Mouse (Mus musculus): ENCODE measurements at regions not wholly inside any gene's neighbourhood (a gene's known extent, or its start where the extent isn't known, plus 50 kb on each side); places are given as distances from the start of the nearest gene placed in this dataset.

DNA sequence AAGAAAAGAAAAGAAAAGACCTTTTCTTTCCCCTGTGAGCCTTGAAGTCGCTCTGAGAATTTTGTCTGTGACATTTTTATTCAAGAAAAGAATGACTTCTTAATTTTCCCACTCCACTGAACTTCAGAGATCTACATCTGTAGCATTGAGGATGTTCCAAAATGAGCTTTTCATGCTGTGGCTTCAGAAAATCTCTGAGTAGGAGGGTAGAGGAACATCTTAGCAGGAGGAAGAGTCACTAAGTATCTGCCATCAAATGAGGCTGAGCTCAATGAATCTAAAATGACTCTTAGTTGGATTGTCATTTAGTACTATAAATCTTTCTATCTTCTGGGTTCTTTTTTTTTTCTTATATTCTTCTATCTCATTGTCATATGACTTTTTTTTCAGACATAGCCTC is 1817.8 kb upstream of the Sel1l start:
- no peak for ATAC-seq

More for the DNA sequence above, 1817.8 kb upstream of the Sel1l start:
- H3K36me3 ChIP-seq (ENCODE audit: control insufficient read depth, insufficient read depth), result no peaks in the 10 kb centered on the region
- H3K27me3 ChIP-seq (replicated peaks; ENCODE audit: control insufficient read depth, insufficient read depth, low read length), result no peaks in the 10 kb centered on the region
- H3K27ac ChIP-seq (ENCODE audit: low read length), result no peak overlapping the region
- no peaks in the 10 kb centered on the region for H3K4me1 ChIP-seq (replicated peaks; ENCODE audit: control insufficient read depth, insufficient read depth, low read length)
- no peak overlapping the region for H3K9ac ChIP-seq (replicated peaks; ENCODE audit: low read depth, low read length)
- no peak overlapping the region for H3K4me3 ChIP-seq (replicated peaks; ENCODE audit: low read length)
- H3K4me2 ChIP-seq (ENCODE audit: low read length), result no peak overlapping the region
- H3K9me3 ChIP-seq (ENCODE audit: control insufficient read depth, low read length), result no peaks in the 10 kb centered on the region
- 86% methylated on average over 1 of the region's 1 CpGs for WGBS
